Mouse (Mus musculus) neural tube, embryonic 11.5 days (tissue): ENCODE measurements at regions not wholly inside any gene's neighbourhood (a gene's known extent, or its start where the extent isn't known, plus 50 kb on each side); places are given as distances from the start of the nearest gene placed in this dataset.

Experiments
- ATAC-seq: fragments of 200-750 bp; cut with Nextera tagmentation; 2 replicates; pipeline ENCODE4 v1.8.0; 2017; ENCODE audit warnings: moderate number of reproducible peaks, mild to moderate bottlenecking, moderate TSS enrichment, moderate library complexity; ENCODE audit not compliant: insufficient read depth, low FRiP score, low TSS enrichment
- DNase-seq: peaks from one replicate; pipeline ENCODE4 v3.0.0-alpha.2; 2015; ENCODE audit warnings: low spot score
- H3K27ac ChIP-seq: fragments of 300-500 bp; sonication (generic); 2 replicates; pipeline ENCODE4 v1.5.1; 2014; ENCODE audit warnings: low read depth, mild to moderate bottlenecking, low read length
- H3K27me3 ChIP-seq: fragments of 300-500 bp; sonication (generic); 2 replicates; pipeline ENCODE4 v1.6.1; 2014; ENCODE audit warnings: mild to moderate bottlenecking, low read length, mixed read lengths; ENCODE audit not compliant: control insufficient read depth, insufficient read depth
- H3K36me3 ChIP-seq: fragments of 300-500 bp; sonication (generic); 2 replicates; pipeline ENCODE4 v1.6.1; 2014; ENCODE audit warnings: mild to moderate bottlenecking, low read length, moderate library complexity, mixed read lengths; ENCODE audit not compliant: control insufficient read depth, insufficient read depth
- H3K4me1 ChIP-seq: fragments of 300-500 bp; sonication (generic); 2 replicates; pipeline ENCODE4 v1.6.1; 2014; ENCODE audit warnings: low read length, mixed read lengths; ENCODE audit not compliant: control insufficient read depth, insufficient read depth
- H3K4me2 ChIP-seq: fragments of 300-500 bp; sonication (generic); 2 replicates; pipeline ENCODE4 v1.6.1; 2014; ENCODE audit warnings: low read depth, mild to moderate bottlenecking, moderate library complexity
- H3K4me3 ChIP-seq: fragments of 300-500 bp; sonication (generic); 2 replicates; pipeline ENCODE4 v1.5.1; 2014; ENCODE audit warnings: low read depth, low read length
- H3K9ac ChIP-seq: fragments of 300-500 bp; sonication (generic); 2 replicates; pipeline ENCODE4 v1.6.1; 2014; ENCODE audit warnings: mild to moderate bottlenecking, low read length
- H3K9me3 ChIP-seq: fragments of 300-500 bp; sonication (generic); 2 replicates; pipeline ENCODE4 v1.6.1; 2016; ENCODE audit warnings: low read length; ENCODE audit not compliant: control insufficient read depth
- WGBS: fragments of 180-500 bp; shearing (Covaris S2); extraction: QIAGEN DNeasy Blood & Tissue Kit; methylation state at CpG from one replicate; pipeline ENCODE4 v1.1.7; 2014; 5-methylcytosine and 5-hydroxymethylcytosine counted together

- 84% methylated on average over 2 of the region's 2 CpGs for WGBS
- no peak overlapping the region for H3K27ac ChIP-seq
- ATAC-seq: no peak
Measured at GRCm38 (mm10) chr3:115523515-115523914, 191.4 kb downstream of the S1pr1 start.

DNA sequence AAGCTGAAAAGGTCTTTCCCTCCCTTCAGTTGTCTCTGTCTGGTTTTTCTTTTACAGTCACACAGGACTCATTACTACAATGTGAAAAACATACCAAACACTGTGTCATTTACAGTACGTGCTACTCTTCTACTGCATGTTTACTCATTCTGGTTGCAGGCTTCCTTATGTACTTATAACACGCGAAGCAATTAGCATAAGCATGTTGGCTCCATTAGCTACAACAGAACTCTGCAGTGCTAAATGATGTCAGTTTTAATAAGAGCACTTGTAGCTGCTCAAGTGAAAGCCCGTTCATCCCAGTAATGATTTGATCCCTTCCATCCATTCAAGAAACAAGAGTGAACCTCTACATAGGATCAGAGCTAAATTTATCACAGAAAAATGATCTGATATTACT, 199.2 kb downstream of the S1pr1 start:
- H3K4me2 ChIP-seq: no peak overlapping the region
- no peak overlapping the region for H3K4me3 ChIP-seq
- H3K27ac ChIP-seq: no peak overlapping the region
- DNase-seq (no peak), ATAC-seq (no peak)
- no peaks in the 10 kb centered on the region for H3K9me3 ChIP-seq
- 92% methylated on average over 4 of the region's 4 CpGs for WGBS
- no peaks in the 10 kb centered on the region for H3K27me3 ChIP-seq
- H3K9ac ChIP-seq: no peak overlapping the region
- H3K4me1 ChIP-seq: no peaks in the 10 kb centered on the region
- no peaks in the 10 kb centered on the region for H3K36me3 ChIP-seq

More at GRCm38 (mm10) chr3:115523515-115523914, 191.4 kb downstream of the S1pr1 start:
- Histone ChIP-seq H3K27me3 (no peaks in the 10 kb centered on the region), H3K4me2 (no peak overlapping the region), H3K4me3 (no peak overlapping the region), H3K9me3 (no peaks in the 10 kb centered on the region), H3K9ac (no peak overlapping the region), H3K4me1 (no peaks in the 10 kb centered on the region), H3K36me3 (no peaks in the 10 kb centered on the region)
- DNase-seq: no peak

DNA sequence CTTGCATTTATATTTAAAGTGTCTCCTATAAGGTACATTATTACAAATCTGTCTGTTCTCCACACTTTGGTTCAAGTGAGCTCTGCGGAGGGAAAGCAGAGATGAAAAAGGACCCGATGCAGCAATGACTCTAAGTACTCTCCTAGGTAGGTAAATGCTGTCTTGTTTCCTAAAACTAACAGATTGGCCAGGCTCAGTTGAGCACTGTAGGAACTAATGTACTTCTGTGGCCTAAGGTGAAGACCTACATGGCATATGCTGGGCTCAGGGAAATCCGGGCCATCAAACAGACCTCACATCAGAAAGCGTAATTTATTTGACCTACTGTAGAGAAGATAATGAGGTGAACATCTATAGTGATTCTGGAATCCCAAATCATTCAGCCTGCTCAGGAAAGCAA, 205.2 kb downstream of the S1pr1 start:
- H3K4me3 ChIP-seq: no peak overlapping the region
- no peak for ATAC-seq
- no peaks in the 10 kb centered on the region for H3K9me3 ChIP-seq
- no peak overlapping the region for H3K4me2 ChIP-seq
- no peak for DNase-seq
- no peak overlapping the region for H3K9ac ChIP-seq
- no peaks in the 10 kb centered on the region for H3K4me1 ChIP-seq
- H3K36me3 ChIP-seq: no peaks in the 10 kb centered on the region
- H3K27me3 ChIP-seq: no peaks in the 10 kb centered on the region
- WGBS: 95% methylated on average over 4 of the region's 4 CpGs
- H3K27ac ChIP-seq: no peak overlapping the region

DNA sequence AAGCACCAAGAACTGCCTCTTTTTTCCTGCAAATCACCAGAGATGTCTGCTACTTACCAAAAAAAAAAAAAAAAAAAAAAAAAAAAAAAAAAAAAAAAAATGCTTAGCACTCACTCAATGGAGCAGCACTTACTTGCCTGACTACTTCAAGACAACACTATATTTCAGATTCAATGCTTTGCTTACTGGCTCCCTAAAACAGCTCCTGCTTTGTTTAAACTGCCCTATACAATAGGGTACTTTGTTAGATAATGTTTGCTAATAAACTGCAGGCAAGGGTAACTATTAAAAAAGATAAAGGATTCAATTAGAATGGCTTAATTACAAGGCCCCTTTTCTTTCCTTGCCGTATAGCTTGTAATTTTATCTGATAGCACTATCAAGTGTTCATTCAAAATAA, 217.5 kb downstream of the S1pr1 start:
- H3K4me2 ChIP-seq: no peak overlapping the region
- no peak overlapping the region for H3K9ac ChIP-seq
- ATAC-seq: no peak
- H3K27ac ChIP-seq: no peak overlapping the region
- H3K9me3 ChIP-seq: no peaks in the 10 kb centered on the region
- H3K27me3 ChIP-seq: no peaks in the 10 kb centered on the region
- H3K36me3 ChIP-seq: no peaks in the 10 kb centered on the region
- no peak for DNase-seq
- WGBS: 82% methylated on average over 1 of the region's 1 CpGs
- no peaks in the 10 kb centered on the region for H3K4me1 ChIP-seq
- H3K4me3 ChIP-seq: no peak overlapping the region

- Histone ChIP-seq H3K4me3 (no peak overlapping the region), H3K27ac (no peak overlapping the region), H3K4me2 (no peak overlapping the region), H3K36me3 (no peaks in the 10 kb centered on the region), H3K9ac (no peak overlapping the region), H3K9me3 (no peaks in the 10 kb centered on the region), H3K27me3 (no peaks in the 10 kb centered on the region), H3K4me1 (no peaks in the 10 kb centered on the region)
- DNase-seq (no peak), ATAC-seq (no peak)
- WGBS: 77% methylated on average over 3 of the region's 3 CpGs
Measured at GRCm38 (mm10) chr3:115496110-115496509, 218.8 kb downstream of the S1pr1 start.

GRCm38 (mm10) chr3:115495692-115496091, 219.2 kb downstream of the S1pr1 start:
- no peaks in the 10 kb centered on the region for H3K4me1 ChIP-seq
- no peak overlapping the region for H3K4me2 ChIP-seq
- H3K36me3 ChIP-seq: no peaks in the 10 kb centered on the region
- ATAC-seq: no peak
- H3K27ac ChIP-seq: no peak overlapping the region
- DNase-seq: no peak
- no peak overlapping the region for H3K4me3 ChIP-seq
- H3K9ac ChIP-seq: no peak overlapping the region
- no peaks in the 10 kb centered on the region for H3K27me3 ChIP-seq
- H3K9me3 ChIP-seq: no peaks in the 10 kb centered on the region

- Histone ChIP-seq H3K9me3 (no peaks in the 10 kb centered on the region), H3K9ac (no peak overlapping the region), H3K4me2 (no peak overlapping the region), H3K36me3 (no peaks in the 10 kb centered on the region), H3K4me1 (no peaks in the 10 kb centered on the region), H3K4me3 (no peak overlapping the region), H3K27ac (no peak overlapping the region), H3K27me3 (no peaks in the 10 kb centered on the region)
- DNase-seq (no peak), ATAC-seq (no peak)
- WGBS: 90% methylated on average over 4 of the region's 4 CpGs
Measured at GRCm38 (mm10) chr3:115468980-115469379, 245.9 kb downstream of the S1pr1 start.

- H3K36me3 ChIP-seq: no peaks in the 10 kb centered on the region
- peak; percentile 33; the same call in 1 of the 2 replicates for ATAC-seq
- DNase-seq: no peak
- WGBS: 75% methylated on average over 2 of the region's 2 CpGs
- H3K9ac ChIP-seq: no peak overlapping the region
- H3K4me2 ChIP-seq: no peak overlapping the region
- H3K27me3 ChIP-seq: no peaks in the 10 kb centered on the region
- no peaks in the 10 kb centered on the region for H3K4me1 ChIP-seq
- no peak overlapping the region for H3K4me3 ChIP-seq
- H3K27ac ChIP-seq: no peak overlapping the region
- H3K9me3 ChIP-seq: no peaks in the 10 kb centered on the region
Measured at GRCm38 (mm10) chr3:115467850-115468249, 247.0 kb downstream of the S1pr1 start.

DNA sequence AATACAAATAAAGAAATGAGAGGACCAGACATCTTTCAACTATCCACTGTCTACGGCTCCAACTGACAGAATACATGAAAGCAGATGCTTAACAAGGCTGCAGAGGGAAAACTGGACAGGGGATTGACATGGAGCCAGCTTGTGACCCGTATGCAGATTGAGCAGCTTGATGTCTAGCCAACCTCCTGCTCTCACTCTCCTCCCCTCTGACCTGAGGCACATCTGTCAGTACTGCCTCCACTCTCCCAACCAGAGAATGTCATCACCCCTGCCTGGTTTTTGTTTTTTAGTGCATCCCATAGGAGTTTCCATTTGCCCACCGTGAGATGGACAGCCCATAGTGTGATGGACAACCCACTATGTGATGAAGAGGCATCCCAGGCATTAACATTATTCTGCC, 252.2 kb downstream of the S1pr1 start:
- 72% methylated on average over 3 of the region's 3 CpGs for WGBS

More for the DNA sequence above, 252.2 kb downstream of the S1pr1 start:
- DNase-seq (no peak), ATAC-seq (no peak)
- no peaks in the 10 kb centered on the region for H3K27me3 ChIP-seq
- no peak overlapping the region for H3K9ac ChIP-seq
- H3K4me3 ChIP-seq: no peak overlapping the region
- no peaks in the 10 kb centered on the region for H3K36me3 ChIP-seq
- no peaks in the 10 kb centered on the region for H3K4me1 ChIP-seq
- H3K27ac ChIP-seq: no peak overlapping the region
- no peak overlapping the region for H3K4me2 ChIP-seq
- H3K9me3 ChIP-seq: no peaks in the 10 kb centered on the region
